Mouse (Mus musculus): ENCODE results near the gene E030018B13Rik.

E030018B13Rik gene

DNA sequence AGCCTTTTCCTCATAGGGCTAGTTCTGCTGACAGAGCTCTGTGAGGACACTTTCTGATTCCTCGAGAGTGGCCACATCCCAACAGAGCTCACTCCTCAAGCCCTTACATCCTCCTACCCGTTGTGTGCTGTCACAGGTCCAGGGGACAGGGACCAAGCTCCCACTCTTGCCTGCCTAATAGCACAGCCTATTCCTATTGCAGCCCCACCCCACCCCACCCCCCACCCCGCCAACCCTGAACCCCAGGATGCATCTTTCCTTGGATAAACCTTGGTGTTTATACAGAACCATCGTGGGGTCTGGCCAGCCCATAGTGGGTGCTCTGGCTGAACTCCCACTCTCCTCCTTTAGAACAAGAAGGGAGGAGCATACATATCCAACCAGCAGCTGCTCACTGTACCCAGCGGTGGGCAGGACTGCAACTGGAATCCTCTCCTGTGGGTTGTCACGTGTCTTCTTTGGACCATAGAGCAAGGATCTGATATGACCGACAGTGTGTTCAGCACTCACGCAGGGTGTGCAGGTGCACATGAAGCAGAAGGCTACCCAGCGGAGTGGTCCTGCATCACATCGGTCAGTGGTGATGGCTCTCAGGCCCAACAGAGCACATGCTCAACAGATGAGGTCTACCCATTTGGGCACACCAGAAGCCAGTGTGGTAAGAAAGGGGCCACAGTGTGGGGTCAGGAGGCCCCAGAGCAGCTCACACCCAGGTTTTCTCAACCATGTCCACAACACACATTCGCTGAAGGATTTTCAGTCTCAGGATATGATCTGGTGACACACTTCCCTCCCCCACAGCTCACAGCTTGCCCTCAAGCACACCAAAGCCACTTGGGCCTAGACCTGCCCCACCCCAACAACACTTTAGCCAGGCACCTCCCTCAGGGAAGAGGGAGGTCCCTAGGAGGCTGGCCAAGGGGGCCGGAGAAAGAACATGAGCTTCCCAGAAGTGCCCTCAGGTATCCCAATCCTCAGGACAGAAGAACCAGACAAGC is 2.4 kb downstream of the E030018B13Rik start:
- peak in 1 of 2 experiments; percentile 58 for DNase-seq

DNA sequence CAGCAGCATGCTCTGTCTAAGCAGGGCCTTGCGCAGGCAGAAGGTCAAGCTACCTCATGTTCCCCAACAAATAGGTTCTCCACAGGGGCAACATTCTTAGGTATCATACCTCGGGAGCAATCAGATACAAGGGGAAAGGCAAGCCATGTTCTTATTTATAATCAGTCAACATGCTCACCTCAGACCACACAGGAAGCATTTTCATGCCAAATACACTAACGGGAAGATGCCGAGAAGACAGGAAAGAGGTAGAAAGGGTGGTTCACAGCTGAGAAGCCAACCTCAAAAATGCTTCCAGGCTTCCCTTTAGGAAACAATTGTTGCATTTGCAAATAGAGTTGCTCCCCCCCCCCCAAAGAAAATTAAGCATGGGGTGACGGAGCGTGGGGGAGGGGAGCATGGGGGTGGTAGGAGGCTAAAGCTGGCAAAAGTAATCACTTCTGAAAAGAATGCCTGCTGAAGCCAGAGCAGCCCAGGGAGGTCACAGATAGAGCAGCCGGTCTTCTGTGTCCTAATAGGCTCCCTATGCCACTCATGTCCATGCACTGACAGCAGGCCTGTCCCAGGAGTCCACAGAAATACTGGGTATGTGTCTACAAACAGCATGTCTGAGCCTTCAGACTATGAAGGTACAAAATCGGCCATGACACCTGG is 5.4 kb downstream of the E030018B13Rik start:
- DNase-seq = peak in 1 of 2 experiments; percentile 40

DNA sequence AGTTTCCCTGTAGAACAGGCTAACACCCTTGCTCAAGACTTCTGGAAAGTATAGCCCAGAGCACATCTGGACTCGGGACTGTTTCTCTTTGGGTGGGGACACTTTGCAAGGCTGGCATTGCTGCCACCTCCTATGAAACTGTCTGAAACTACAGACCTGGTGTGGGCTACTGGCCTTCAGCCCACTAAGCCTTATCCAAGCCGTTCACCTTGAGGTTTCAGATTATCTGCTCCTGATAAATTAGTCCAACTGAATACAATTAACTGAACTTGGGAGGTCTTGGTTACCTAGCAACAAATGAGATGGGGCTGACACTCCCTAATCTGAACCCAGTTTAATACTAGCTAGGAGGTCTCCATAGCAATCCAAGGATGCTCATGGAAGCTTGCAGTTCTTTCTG is 5.9 kb downstream of the E030018B13Rik start:
- DNase-seq = no peak

DNA sequence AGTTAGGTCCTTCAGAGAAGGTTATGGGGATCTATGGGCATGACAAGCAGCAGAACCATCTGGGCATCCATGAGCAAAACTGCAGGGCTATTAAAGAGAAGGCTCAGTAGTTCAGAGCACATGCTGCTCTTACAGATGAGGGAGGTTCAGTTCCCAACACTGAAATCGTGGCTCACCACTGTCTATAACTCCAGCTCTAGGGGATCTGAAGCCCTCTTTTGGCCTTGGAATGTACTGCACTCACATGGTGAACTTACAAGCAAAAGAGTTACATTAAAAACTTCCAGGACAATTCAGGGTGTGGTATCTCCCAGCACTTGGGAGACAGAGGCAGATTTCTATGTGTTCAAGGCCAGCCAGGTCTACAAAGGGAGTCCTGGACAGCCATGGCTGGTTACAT is 6.3 kb downstream of the E030018B13Rik start:
- DNase-seq = peak in 1 of 2 experiments; percentile 6

DNA sequence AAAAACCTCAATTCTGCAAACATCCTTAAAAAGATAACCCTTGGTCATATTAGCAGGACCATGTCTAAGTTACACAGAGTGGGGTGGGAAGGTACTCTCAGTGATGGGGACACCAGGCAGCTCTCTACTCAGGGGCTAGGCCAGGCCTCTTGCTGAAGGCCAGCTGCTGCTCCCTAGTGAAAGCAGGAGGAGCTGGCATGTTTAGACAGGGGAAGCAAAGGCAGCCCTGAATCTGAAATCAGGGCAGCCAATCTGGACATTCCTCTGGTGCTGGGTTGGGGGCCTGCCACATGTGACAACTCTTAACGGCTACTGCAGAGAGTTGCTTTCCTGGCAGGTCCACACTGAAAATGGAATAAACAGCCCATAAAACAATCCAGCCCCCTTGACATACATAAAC is 7.5 kb downstream of the E030018B13Rik start:
- peak in 1 of 2 experiments; percentile 23 for DNase-seq

DNA sequence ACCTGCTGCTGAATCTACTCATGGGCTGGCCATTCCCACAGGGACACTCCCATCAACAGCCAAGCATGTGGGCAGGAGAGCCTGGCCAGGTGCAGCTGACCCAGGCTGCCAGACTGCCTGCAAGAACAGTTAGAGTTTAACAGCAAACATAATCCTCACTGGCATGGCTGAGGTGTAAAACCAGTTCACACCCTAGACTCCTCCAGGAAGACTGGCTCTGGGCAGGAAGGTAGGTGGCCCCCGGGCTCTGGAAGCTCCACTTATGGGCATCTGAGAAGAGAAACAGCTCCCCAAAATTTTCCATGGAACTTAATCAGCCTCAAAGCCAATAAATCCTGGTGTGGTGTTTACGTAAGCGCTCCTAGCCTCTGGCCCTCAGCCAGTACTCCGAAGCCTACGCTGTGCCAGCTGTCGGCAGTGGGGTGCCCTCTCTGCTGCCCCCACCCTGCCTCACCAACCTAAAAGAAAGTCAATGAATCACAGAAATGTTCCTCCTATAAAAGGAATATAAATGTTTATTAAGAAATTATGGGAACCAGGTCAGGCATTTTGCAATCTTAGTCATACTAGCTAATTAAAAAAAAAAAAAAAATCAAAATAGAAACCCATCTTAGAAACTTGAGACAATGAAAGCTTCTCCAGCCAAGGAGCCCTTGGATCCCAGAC is 8.2 kb downstream of the E030018B13Rik start:
- peak; percentile 93 to 94 for DNase-seq

DNA sequence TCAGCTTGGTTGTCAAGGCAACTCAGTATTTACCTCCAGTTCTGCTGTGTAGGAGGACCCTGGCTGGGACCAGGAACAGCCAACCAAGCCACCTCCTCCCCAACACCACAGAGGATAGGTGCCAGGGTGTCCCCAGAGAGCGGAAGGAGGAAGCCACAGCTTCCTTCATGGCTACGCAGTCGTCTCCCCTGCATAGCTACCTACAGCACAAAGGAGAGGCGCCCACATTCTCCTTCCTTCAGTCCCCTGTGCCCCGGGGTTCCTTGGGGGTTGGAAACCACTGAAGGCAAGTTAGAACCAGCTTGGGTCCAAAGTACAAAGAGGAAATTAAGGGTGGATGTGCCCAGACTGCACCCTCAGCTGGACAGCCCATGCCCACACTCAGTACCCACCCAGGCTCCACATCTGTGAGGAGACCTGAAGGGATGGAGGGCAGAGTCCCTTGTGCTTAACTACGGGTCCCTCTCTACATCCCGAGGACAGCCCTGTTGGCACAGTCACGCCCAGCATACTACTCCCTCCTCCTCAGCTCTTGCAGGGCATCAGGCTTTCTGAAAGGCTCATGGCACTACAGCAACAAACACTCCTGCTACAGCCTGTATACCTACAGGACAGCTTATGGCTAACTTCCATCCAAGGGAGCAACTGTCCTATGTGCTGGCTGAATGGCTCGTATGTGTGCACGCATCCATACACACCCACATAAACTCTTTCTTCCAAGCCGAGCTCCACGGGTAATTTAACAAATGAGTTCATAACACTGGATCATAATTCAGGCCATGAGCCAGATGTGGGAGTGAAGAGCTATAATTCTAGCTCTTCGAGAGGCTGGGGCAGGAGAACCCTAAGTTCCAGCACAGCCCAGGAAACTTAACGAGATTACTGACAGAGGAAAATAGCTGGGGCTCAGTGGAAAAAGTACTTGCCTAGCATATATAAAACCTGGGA is 9.0 kb downstream of the E030018B13Rik start:
- DNase-seq = peak; percentile 73 to 87

DNA sequence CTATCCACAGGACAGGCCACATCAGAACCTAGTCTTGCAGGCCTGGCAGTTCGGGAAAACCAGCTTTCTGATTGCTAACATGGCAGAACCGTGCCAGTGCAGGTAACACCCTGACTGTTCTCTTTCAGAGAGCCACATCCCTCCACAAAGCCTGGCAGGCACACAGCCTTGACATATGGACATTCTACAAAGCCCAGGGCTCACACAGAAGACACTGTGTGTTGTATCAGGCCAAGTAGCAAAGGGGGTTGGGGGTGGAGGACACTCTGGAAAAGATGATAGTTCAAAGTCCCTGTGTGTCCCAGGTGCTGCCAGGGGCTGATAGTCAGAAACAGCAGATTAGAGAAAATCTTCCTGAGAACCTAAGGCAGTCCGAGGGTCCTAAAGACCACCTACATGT is 9.8 kb downstream of the E030018B13Rik start:
- peak in 1 of 2 experiments; percentile 24 for DNase-seq

DNA sequence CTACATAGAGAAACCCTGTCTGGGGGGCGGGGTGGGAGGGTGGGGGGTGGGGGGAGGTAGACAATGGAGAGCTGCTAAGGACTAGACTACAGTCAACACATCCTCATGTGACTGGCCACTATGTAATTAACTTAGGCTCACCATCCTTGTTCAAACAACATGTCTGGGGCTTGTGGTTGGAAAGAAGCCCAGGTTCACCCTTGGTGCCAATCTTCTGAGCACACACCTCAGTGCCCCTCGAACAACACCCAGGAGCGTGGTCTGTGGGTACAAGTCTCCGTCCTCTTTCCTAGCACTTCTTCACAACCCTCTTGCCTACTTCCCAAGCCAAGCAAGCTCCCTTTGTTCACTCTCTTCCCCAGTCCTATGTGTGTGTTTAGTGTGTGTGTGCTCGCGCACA is 10.5 kb downstream of the E030018B13Rik start:
- peak in 1 of 2 experiments; percentile 4 for DNase-seq

DNA sequence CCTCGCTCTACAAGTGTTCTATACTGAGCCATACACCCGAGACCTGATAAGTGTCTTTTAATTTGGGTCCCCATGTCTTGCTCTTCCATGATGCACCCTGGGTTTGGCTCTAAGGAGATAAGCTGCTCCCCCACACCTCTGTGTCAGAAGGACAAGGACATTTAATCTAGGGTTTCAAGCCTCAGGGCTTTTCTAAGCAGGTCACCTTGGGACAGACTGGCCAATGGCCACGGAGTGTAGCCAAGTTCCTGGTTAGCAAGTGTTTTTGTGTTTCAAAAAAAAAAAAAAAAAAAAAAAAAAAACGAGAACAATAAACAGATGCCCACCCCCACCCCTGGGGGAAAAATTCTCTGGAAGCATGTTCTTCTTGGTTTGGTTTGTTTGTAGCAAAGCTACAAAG is 12.4 kb downstream of the E030018B13Rik start:
- peak; percentile 84 to 85 for DNase-seq

DNA sequence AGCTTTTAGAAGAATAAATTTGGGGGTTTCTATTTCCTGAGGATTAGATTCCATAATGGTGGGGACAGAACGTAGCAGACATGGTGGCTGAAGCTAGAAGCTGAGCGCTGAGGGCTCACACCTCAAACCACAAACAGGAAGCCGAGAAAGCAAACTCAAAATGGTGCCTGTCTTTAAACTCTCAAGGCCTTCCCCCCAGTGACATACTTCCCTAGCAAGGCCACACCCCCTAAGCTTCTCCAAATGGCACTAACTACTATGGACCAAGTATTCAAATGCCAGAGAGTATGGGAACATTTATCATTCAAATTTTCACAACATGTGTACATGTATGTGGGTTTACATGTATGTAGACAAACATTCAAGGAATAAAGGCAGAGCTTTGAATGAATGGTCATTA is 13.5 kb downstream of the E030018B13Rik start:
- no peak for DNase-seq

DNA sequence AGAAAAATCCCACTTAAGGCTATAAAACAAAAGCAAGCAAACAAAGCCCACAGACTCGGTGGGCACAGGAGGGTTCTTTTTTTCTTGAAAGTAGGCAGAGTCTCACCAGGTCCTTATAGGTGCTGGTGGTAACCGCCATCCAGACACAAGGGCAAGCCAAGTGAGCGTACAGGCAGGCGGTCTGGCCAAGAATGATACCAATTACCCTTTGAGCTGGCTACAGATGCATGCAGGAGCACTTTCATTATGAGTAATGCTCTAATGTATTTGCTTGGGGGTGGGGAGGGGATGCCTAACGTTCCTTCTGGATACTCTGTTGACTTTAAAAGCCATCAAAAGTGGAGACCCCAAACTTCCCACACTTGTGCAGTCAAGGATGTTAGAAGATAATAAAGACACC is 14.1 kb downstream of the E030018B13Rik start:
- DNase-seq = no peak

DNA sequence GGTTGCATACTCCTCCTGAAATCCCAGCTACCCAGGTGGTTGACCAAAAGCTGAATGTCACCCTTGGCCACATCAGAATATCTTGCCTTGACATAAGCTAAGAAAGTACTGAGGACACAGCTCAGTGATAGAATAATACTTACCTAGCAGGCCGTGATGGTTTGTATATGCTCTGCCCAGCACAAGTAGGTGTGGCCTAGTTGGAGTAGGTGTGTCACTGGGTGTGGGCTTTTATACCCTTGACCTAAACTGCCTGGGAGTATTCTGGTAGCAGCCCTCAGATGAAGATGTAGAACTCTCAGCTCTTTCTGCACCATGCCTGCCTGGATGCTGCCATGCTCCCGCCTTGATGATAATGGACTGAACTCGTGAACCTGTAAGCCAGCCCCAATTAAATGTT is 15.8 kb downstream of the E030018B13Rik start:
- DNase-seq = no peak

DNA sequence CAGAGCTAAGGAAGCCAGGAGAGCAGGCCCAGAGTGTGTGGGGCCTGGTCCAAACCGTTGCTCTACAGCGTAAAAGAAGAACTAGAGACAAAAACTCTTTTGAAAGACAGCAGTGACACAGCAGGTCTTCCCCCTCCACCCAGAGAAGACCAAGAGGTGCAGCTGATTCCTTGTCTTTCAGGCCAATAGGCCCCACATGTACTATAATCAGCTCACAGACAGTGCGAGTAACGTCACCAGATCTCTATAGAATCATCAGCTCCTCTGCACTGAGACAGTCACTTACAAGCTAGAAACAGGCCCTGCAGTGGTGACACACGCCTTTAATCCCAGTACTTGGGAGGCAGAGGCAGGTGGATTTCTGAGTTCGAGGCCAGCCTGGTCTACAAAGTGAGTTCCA is 17.2 kb downstream of the E030018B13Rik start:
- DNase-seq = no peak

DNA sequence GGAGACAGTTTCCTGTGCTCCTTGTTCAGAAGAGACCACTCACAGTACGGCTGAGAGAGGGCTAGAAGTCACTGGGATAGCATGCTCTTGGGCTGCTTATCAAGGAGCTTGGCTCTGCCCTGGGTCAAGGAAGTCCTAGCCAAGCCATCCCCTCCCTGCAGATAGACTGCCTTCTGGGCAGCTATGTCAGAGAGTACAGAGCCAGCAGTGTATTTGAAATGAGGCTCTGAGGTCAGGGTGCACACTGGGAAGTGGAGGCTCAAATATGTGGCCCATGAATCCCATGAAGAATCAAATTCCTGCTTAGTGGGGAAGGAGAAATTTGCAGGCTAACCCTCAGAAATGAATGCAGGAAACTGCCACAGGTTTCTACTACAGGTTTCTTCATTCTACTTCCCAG is 17.9 kb downstream of the E030018B13Rik start:
- peak in 1 of 2 experiments; percentile 33 for DNase-seq

DNA sequence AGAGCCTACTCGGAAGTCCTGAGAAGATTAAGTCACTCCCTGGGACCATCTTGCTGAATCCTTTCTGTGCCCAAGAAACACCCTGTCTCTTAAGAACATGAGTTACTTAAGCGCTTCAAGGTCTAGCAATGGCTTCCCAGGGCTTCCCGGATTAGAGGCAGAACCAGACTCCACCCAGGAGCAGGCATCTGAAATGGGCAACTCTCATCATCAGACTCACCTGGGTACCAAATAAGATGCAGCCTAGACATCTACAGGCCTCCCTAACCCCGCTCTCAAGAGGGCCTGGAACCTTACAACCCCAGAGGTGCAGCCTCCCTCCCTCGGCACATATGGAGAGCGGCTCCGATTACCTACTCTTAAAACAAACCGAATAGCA is 19.1 kb downstream of the E030018B13Rik start:
- peak in 1 of 2 experiments; percentile 38 for DNase-seq

DNA sequence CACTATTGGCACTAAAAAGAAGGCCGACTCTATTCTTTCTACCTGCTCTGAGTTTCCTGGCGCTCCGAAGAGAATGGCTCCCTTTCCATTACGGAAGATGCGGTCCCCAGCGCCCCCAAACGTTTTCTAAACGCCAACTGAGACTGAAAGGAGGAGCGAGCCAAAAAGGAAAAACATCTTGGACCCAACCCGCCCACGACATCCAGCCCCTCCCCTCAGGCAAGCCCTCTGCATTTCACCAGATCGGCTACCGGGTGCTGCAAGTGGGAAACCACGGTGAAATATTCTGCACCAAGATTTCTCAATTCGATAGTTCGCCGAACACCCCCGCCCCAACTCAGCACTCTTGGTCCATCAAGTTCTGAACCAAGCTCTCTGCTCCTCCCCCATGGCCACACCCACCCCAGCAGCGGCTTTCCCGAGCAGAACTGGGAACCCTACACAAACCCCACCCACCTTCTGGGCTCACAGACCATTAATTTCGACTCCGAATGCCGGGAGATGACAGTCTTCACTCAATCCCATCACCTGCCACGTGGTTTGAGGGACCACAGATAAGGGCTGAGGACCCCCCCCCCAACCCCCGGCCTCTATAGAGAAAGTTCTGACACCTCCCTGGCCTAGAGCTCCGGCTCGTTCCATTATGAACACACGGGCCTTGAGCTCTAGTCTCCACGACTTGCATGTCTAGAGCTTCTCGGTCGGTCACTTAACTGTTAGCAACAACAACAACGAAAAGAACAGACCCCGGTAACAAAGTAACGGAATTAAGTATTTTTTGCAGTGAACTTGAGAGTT is 19.7 kb downstream of the E030018B13Rik start:
- peak; percentile 90 to 93 for DNase-seq

DNA sequence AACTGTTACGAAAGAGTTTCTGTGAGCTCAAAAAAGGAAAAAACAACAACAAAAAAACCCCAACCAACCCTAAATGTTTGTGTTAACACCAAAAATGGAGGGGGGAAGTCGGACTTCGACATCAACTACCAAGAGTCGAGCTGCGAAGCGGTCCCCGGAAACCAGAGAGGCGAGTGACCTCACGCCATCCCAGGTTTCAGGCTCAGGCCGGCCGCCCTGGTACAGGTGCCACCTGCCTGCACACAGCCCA is 20.3 kb downstream of the E030018B13Rik start:
- DNase-seq = no peak

DNA sequence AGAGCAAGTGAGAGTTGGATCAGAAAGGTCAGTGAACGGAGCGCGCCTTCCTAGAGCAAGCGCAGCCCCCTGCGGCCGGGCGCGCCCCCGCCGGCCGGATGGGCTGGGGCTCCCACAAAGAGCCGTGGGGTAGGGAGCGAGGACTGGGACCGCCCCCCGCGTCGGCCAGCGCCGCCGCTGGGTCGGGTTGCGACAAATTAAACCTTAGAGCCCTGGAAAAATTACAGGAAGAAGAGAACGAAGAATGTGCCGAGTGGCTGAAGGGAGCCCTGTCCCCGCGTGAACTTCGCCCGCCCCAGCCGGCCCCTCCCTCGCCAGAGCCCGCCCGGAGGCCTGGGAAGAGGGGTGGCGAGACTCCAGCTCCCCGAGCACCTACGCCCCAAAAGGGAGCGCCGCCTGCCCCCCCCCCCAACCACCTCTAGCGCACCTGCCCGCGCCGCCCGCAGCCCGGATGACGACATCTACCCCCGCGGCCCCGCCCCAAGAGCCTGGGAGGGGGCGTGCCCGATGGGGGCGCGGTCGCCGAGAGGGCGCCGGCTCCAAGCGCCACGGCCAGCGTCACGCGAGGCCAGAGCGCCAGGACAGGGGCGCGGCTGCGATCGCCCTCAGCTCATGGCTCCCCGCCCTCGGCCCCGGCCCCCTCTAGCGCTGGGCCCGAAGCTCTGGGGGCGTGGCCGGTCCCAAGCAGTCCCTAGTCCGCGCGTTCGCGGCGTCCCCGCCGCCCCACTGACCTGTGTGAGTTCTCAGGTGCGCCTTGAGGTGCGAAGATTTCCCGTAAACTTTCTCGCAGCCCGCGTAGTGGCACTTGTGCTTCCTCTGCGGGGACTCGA is 20.8 kb downstream of the E030018B13Rik start:
- peak; percentile 93 to 95 for DNase-seq

DNA sequence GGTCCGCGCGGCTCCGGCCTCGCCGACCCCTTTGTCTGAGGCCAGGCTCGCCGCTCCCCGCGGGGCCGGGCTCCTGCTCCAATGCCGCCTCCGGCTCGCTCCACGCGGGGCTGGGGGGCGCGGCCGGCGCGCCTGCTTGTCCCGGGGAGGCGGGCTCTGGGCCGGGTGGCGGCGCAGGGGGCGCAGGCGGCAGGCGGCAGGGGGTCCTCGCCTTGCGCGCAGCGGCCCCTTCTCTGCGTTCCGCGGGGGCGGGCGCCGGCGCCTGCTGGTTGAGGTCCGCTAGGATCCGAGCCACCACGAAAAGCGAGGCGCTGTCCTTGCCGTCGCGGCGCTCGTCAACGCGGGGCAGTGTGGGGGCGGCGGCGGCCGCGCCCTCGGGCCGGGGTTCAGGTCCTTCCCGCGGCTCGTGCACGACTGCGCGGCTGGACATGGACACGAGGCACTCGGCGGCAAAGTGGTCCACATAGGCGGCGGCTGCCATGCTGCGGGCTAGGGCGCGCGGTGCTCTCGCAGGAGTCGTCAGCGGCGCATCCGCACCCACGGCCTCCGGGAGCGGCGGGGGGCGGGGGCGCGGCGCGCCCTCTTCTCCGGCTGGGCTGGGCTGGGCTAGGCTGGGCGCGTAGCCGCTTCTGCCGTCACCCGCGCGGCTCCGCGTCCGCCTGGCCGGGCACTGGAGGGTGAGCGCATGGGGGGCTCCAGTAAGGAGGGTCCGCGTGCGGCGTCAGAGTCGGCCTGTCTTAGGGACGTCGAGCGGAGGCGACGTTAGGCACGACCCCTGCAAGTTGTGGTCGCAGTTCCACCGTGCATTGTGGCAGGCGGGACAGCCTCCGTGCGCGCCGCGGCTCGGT is 21.6 kb downstream of the E030018B13Rik start:
- peak; percentile 63 to 82 for DNase-seq

All from kidney, postnatal 36 days (tissue).